Mouse (Mus musculus): ENCODE results near the gene Itga11. TPM values are rescaled to one million over a fixed set of nuclear protein-coding genes. Genes with fewer than 3 reads are reported as not detected.

Gene Itga11
- total RNA-seq, 2 experiments from 2014 or later: 3.8 to 3.9 TPM

DNA sequence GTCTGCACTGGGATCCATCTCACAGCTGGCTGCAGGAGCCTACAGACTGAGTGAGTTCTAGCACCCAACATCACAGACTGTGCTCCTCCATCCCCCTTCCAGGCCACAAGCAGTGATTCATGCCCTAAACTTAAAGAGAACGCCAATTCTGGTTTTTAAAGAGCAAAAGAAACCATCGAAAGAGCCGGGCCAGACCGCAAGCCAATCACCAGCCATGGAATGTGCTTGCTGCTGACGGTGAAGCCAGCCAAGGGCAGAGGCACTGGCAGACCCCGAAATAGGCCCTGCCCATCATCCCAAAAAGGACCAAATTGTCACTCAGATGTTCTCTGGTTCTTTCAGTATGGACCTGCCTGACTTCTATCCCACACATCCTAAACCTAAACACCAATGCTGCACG, 6.7 kb downstream of the Itga11 start:
- DNase-seq: no peak

DNA sequence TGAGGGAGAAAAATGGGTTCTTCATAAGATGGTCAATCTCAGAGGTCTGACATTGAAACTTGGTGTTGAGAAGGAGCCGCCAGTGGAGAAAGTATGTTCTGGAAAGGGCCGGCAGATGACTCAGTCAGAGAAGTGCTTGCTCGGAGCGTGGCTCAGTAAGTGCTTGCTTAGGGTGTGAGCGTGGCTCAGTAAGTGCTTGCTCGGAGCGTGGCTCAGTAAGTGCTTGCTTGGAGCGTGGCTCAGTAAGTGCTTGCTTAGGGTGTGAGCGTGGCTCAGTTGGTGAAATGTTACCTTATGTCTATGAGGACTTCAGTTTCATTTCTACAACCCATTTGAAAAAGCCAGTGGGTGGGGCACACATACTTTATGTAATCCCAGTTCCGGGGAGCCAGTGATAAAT, 12.1 kb downstream of the Itga11 start:
- DNase-seq: no peak

DNA sequence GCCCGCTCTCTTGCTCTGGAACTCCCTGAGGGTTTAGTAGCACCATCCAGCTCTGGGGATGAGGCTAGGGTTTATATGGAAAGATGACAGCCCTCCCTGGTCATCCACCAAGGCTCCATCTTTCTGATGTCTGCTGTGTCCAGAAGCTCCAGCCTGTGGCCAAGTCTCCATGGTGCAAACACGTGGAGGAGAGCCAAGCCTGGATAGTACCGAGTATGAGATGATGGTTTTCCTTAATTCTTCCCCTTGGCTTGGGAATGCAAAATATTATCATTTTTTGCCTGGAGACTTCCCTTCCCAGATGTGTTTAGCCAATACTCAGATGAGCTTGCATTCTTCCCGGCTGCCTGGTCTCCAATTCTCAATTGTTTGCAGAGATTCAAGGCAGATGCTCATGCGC, 16.4 kb downstream of the Itga11 start:
- DNase-seq: no peak

DNA sequence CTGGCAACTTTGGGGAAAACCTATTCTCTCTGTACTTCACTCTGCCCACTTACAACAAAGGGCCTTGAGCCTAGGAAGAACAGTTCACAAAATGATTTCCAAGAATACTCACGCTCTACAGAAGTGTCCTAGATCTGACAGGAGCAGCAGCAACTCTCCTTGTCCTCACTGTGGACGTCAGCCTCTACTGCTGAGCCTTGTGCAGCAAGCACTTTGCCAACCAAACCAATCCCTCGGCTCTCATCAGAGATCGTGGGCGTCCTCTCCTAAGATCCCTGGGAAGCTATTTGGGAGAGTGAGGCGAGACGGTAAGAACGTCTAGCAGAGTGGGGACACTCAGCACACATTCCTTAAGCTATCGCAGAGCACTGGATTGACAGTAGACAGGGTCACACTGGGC, 17.6 kb downstream of the Itga11 start:
- no peak for DNase-seq

DNA sequence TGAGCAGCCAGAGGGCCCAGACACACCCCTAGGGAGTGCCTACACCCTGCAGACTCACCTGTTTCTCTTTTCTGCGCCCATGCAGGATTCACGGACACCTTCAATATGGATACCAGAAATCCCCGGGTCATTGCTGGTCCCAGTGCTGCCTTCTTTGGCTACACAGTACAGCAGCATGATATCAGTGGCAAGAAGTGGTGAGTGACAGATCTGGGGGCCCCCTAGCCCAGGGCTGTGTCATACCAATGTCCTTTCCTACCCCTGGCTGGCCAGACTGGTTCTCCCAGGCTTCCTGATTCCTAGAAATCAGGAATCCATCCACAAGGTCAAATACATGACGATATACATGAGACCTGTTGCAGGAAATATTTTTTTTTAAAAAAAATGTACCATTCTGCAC, 19.2 kb downstream of the Itga11 start:
- no peak for DNase-seq

DNA sequence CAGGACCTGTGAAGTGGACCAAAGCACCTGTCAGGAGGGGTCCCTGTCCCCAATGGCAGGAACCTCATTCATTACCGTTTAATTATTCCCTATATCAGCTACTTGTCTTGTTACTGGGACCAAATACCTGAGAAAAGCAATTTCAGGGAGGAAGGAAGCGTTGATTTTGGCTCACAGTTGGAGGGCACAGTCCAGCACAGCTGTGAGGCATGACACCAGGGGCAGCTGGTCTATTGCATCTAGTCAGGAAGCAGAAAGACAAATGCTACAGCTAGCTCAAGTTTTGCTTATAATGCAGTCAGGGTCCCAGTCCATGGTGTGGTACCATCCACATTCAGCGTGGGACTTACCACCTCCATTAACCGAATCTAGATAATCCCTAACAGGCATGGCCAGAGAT, 29.6 kb downstream of the Itga11 start:
- no peak for DNase-seq

DNA sequence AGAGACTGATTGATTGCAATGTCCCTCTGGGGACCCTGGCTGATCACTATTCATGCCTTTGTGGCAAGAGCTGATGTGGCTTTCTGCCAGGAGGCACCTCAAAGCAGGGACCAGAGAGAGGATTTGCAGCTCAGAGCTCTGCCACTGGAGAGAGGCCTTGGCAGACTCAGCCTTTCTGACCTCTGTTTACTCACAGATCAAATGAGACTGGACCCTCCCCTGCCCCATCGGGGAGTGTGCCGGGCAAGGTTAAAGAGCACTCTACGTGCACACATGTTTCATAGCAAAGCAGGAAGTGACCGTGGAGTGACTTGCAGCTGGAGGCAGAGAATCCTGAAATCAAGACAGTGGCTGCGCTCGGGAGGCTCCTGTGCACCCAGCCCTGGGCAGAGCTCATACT, 30.2 kb downstream of the Itga11 start:
- DNase-seq: no peak

DNA sequence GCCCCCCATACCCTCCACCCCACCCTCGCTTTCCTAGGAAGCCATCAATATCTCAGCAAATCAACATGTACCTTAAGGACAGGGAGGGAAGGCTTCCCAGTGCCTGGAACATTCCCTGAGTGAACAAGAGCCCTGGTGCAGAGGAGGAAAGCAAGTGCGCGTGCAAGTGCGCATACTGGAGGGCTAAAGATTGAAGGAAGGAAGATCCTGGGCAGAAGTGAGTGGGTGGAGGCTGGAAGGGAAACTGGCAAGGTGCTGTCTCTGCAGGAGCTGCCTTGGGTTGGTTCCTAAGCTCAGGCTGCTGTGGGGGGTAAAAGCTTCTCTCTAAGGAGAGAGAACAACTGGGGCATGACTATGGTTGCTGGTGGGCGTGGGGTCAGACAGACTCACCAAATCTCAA, 32.4 kb downstream of the Itga11 start:
- no peak for DNase-seq

DNA sequence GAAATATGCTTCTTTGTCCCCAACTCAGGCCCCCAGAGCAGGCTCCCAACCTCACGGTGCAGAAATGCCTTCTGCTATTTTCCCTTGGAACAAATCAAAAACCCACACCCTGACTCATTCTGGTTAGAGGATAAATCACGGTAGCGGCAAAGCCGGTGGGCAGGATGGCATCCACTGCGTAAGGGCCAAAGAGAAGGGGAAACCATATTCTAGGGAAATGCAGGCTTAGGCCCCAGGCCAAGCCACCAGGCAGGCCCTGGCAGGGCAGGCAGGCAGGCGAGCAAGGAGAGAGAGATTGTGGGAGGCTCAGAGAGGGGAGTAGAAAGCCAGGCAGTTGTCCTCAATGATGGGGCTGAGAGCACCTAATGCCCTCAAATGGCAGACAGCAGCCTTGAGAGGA, 34.7 kb downstream of the Itga11 start:
- peak; percentile 21 to 22 for DNase-seq

DNA sequence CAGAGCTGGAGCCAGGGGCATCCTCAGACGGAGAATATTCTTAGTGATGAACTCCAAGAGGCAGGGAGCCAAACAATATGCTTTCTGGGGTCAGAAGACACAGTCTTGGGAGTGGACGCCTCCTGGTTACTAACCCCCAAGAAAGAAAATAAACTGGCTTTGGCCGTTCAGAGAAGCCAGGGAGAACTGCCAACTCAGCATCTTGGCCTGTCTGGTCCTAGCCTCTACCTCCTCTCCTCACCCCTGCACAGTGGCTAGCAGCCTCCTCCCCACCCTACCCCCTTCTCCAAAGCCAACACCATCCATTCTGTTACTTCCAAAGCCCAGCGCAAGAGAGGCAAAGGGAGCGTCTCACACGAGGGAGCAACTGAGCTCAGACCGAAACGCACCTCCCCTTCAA, 35.4 kb downstream of the Itga11 start:
- no peak for DNase-seq

DNA sequence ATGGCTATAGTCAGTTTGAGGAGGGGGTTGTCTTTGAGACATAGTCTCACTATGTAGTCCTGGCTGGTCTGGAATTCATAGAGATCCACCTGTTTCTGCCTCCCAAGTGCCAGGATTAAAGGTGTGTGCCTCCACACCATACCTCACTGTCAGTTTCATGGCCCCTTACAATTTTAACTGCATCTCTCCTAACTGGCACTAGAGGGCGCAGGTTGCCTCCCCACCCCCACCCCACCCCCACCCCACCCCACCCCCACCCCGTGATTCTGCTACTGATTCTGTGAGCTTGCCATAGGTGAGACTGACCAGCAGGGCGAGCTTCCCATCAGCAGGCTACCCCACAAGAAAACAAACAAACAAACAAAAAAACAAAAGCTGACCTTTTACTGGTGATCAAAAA, 36.7 kb downstream of the Itga11 start:
- DNase-seq: no peak

DNA sequence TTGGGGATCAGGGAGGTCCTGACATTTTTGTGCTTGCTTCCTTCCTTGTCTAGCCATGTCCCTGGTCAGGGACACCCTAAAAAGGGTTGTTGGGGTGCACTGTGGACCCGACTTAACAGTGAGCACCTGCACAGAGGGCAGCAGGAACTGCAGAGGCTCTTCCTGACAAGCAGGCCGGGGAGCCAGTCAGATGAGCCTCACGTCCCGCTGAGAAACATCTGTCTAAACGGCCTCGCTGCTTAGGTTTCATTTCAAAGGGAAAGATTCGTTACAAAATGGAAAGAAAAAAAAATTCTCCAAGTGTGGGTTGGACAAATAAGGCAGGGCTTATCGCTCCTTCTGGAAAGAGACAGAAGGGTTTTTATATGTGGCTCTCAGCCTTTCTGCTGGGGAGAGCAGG, 40.4 kb downstream of the Itga11 start:
- no peak for DNase-seq

DNA sequence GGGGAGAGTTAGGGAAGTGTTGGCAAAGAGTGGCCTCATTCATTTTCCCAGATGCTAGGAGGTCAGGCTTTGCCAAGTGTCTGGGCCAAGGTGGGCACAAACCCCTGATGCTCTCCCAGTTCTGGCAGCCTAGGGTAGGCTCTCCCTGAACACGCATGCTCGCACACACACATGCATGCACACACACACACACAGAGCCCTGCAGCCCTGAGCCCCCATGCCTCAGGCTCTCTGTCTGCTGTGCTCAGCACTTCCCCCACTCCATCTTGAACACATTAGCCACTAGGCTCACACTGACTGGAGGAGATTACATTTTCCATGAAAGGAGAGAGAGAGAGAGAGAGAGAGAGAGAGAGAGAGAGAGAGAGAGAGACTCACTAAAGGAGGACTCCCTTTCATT, 44.2 kb downstream of the Itga11 start:
- no peak for DNase-seq

DNA sequence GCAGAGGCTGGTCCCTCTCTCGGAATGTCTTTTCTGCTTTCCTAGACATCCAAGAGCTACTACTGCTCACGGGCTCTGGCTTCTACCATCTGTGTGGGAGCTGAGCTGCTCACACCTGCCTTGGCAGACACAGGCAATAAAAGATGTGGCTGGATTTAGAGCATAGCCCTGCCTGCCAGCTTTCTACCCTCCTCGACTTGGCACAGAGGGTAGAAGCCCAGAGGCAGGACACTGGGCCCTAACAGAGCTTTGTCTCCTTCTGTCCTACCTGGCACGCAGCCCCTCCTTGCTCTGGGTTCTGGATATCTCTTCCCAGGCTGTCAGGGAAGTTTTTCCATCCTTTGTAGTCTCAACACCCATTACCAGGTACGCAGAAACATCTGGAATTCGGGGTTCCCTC, 45.1 kb downstream of the Itga11 start:
- no peak for DNase-seq

DNA sequence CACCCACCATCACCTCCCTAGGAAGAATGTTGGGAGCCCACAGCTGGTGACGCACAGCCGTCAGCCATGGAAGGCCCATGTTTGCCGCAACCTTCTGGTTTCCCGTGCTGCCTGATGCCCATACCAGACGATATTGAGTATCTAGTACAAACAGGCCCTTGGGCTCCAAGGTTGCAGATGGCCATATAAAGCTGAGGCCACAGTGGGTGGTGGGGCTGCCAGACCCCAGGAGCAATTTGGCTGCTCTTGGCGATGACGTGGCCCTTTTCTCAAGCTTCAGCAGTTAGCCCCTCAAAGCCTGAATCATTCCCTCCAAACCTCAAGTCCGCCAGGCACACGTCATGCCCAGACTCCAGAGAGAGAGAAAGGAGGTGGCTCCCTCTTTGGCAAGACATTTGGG, 46.5 kb downstream of the Itga11 start:
- DNase-seq: no peak

DNA sequence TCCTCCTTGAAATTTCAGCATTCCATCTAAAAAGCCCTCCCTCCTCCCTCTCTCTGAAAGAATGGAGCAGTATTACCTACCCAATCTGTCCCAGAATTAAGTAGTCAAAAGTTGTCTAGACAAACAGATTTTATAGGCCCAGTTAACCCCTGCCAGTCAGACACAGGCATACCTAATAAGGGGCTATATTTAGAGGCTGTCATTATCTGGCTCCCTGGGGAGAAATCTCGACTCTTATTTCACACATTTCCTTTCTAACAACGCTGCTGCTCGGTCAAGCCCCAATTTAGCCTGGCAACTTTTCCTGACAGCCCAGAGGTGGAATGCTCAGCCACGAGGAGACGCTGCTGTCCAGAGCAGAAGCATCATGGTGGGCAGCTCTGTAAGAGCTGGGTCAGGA, 47.6 kb downstream of the Itga11 start:
- DNase-seq: no peak

DNA sequence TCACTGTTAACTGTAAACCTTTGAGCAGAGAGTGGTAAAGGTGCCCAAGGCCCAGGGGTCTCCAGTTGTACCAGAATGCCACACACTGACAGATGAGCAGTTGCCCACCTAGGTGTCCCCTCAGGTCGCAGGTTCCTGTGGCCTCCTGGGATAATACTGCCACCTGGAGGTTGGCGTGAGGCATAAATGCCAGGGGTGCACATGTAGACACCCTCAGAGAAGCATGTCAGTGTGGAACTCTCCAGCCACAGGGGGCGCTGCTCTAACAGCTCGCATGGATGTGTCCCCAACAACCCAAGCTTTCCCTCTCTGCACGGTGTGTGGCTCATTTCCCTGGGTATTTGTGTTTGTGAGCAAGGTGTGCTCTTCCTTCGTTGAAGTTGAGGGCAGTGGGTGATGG, 48.8 kb downstream of the Itga11 start:
- no peak for DNase-seq

DNA sequence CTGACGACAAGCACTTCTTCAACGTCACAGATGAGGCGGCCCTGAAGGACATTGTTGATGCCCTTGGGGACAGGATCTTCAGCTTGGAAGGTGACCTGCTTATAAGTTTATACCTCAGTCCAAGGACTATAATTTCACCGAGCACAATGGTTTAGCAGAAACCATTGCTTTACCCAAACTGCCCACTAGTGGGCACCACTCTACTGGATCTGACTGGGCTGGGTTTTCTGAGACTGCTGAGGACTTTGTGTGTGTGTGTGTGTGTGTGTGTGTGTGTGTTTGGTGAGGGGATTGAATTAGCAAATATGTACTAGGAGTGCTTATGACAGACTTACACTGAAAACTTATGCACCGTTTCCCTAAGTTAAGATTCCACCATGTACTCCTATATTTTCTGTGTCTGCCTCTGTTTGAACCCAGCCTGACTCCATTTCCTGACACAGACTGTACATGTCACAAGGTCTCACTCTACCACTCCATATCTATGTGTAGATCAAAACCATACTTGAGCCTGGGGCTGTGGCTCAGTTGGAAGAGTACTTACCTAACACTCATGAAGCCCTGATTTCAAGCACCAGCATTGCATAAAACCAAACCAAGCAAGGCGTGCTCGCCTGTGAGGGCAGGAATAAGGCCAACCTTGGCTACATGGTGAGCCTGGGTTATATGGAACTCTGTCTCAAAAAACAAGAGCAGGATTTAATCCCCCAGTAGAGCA, 67.1 kb downstream of the Itga11 start:
- DNase-seq: no peak

DNA sequence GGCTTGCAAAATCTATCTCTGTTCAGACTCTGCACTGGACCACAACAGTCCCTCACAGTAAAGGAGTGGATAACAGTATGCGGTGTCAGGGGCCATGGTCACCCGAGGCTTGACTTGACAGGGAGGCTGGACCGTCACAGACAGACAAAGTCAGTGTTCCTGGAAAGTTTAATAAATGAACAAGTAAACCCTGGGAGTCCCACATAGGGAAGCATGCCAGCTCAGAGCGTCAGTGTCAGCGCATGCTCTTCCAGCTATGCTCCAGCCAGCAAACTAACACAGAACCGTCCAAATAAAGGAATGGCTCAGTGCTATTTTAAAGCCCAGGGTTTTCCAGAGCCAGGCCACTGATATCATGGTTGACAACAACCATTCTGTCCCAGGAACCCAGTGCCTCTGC, 69.0 kb downstream of the Itga11 start:
- no peak for DNase-seq

DNA sequence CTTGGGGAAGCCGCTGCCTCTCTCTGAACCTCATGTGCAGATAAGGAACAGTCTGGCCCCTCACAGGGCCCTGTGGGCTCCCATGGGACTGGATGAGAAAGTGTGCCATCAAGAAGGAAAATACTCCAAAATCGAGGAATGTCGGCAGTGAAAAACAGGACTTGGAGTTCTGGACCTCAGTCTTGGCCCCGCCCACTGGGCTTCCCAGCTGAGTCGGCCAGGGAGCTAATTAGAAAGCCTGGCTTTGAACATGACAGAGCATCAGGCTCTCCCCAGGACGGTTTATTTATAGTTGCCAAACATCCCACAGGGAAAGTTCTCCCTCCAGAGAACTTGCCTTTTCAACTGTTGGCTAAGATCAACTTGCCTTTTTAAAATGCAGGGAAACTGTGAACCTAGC, 72.0 kb downstream of the Itga11 start:
- DNase-seq: no peak

DNA sequence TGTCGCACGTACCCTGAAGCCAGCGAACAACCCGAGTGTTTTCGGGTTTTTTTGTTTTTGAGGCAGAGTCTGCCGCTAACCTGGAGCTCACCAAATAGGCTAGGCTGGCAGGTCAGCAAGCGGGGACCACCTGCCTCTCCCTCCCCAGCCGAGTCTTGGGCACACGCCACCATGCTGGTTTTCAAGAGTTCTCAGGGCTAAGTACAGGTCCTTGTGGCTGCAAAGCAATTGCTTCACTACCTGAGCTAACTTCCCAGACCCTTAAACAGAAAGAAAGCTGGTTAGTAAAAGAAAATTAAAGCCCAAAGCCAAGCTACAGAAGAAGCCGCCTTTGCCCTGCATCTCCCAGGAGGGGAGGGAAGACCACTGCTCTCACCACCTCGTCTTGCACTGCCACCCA, 72.8 kb downstream of the Itga11 start:
- DNase-seq: no peak

DNA sequence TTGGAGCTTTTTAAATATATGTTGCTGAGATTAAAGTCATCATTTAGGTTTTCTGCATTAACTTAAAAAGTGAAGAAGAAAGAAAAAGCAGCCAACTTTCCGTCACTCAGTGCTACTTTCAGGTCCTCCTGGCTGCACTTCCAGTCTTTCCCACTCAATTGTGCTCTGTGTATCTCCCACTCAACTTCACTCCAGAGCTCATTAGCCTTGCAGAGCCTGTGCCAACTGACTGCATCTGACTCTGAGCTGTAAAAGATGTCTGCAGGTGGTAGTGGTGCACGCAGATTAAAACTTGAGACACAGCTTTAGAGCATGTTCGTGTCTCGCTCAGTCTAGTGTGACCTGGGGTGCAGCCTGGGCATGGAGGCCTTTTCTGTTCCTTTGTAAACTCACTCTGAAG, 80.7 kb downstream of the Itga11 start:
- peak; percentile 47 to 55 for DNase-seq

DNA sequence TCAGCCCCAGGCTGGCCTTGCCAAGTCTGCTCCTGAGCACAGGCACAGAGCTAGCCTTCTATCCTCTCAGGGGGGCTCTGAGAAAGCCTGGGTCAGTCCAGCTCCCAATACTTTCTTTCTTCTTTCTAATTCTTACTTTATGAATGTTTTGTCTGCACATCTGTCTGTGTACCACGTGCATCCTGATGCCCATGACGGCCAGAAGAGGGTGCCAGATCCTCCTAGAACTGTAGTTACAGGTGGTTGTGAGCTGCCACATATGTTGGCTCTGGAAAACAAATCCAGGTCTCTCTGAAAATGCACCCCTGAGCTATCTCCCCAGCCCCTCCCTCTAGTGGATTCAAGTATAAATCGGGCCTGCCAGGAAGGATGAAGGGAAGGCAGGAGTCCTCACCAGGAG, 82.0 kb downstream of the Itga11 start:
- DNase-seq: no peak

DNA sequence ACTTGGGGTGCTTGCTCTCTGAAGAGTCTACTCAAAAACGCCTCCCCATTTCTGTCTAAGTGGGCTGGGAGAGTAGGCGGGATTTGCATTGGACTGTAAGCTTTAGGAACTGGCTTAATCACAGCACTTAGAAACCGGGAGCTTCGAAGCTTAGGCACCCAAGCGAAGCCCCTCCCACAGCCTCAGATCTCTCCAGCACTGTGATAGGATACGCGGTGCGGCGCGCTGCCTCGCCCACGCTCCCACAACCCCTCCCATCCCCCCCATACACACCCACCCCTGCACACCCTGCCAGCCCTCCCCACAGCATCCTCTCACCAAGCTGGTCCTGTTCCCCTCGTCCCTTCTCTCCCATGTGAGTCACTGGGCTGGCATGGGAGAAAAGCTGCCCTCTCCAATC, 85.9 kb downstream of the Itga11 start:
- peak; percentile 49 to 59 for DNase-seq

DNA sequence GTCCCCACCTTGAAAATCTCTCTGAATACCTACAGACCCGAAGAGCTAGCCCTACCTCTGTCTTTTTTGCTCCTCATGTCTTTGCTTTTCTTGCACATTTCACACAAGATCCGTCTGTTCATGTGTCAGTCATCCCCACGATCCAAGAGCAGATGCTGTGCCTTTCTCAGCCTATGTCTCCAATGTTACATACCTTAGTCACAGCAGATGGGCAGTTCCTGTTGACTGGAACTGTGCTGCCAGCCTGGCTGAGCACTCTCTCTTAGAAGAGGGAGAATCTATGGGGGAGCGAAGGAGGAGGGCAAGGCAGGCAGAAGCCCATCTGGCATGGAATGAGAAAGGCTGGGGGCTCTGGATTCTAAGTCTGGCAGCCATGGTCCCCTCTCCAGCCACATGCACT, 87.7 kb downstream of the Itga11 start:
- peak; percentile 38 to 47 for DNase-seq
